Mouse (Mus musculus): ENCODE measurements around the gene Gm45021. TPM values are rescaled to one million over a fixed set of nuclear protein-coding genes. Genes with fewer than 3 reads are reported as not detected.

Gene Gm45021
- total RNA-seq (2017) = not detected in 2 replicates

DNA sequence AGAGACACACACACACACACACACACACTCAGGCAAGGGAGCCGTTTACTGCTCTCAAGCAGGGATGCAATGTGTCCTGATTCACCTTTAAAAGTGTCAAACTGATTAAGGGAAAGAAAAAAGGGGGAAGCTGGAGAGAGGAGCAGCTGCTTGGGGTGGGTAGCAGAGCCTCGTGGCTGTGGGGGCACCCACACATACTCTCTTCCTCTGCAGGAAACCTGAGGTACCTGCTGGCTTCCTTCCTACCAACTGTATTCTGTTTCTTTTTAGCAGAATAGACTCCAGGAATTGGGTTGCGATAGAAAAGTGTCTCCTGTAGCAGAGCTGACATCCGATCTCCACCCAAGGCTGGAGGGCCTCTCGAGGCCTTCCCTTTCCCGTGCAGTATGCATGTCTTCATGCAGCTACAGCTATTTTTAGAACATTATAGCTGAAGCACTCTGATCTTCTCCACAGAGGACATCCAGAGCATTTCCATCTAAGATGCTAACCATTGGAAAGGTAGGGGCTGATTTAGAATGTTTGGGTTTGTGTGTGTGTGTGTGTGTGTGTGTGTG, at the start of gene Gm45021:
Gm45021 (plus strand) TSS at position 417 of the 557 bp plus-strand sequence.
- ATAC-seq (ENCODE audit: extremely low read depth, insufficient number of reproducible peaks, low FRiP score, poor library complexity, severe bottlenecking) = no peak

DNA sequence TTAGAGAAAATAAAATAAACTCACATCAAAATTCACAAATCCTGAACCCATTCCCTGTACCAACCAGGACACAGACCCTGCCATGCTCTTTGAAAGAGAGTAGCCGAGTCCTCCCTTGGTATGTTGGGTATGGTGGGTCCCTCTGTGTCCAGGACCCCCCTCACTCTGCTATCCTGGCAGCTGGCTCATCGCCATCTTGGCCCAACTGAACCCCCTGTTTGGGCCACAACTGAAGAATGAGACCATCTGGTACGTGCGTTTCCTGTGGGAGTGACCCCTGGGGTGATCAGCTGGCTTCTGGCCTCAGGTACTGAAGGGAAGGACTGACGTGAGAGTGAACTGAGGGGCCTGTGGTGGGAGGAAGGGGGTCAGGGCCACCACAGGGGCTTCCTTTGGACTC, 49.5 kb upstream of the Gm45021 start:
- no peak for ATAC-seq (ENCODE audit: extremely low read depth, insufficient number of reproducible peaks, low FRiP score, poor library complexity, severe bottlenecking)

DNA sequence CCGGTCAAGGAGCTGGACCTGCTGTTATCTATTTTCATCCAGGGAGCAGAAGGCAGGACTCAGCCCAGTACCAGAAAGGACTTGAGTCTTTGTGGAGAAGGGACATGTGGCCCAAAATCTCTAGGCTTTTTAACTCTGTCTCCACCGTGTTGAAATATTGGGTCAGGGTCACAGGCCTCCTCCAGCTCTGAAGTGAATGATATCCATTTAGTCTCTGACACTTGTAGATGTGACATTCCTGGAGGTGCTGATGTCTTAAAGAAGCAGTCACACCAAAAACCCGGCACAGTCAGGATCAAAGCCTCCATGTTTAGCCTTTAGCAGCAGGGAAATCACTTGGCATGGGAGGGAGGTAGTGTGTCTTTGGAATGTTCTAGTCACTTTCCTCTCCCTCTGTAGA, 48.7 kb upstream of the Gm45021 start:
- no peak for ATAC-seq (ENCODE audit: extremely low read depth, insufficient number of reproducible peaks, low FRiP score, poor library complexity, severe bottlenecking)

DNA sequence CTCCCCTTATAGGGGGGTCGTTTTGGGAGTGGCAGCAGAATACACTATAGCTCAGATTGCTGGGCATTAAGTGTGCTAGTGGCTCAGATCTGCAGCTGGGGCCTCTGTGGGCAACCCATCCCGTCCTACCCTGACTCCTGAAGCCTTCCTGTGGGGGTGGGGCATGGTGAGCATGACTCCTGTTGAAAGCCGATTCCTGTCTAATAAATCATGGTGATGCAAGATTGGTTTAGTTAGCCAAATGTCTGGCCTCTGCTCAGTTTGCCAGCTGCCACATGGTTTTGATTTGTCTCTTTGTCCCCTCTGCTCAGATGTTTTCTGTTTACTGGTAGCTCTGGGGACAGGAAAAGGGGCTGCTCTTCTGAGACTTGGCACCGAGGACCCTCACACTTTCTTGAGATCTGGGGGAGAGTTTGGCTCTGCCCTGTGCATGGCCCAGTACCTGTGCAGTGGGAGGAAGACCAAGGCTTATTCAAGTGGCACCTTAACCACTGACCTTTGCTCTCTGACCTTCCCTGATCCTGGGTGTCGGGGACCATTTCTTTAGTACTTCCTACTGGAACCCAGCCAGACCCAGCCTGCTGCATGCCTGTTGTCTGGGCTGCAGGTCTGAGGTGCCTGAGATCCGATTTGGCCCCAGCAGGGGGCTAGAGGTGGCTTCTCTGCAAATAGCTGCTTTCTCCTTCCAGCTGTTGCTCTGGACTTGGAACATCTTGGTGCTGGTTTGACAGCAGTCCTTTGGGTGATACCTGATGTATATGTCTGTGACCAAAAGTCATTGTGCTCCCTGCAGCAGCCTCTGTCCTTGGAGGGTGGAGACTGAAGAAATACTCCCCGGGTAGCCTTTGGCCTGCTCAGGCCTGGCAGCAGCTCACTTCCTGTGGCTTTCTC, 47.6 kb upstream of the Gm45021 start:
- no peak for ATAC-seq (ENCODE audit: extremely low read depth, insufficient number of reproducible peaks, low FRiP score, poor library complexity, severe bottlenecking)

DNA sequence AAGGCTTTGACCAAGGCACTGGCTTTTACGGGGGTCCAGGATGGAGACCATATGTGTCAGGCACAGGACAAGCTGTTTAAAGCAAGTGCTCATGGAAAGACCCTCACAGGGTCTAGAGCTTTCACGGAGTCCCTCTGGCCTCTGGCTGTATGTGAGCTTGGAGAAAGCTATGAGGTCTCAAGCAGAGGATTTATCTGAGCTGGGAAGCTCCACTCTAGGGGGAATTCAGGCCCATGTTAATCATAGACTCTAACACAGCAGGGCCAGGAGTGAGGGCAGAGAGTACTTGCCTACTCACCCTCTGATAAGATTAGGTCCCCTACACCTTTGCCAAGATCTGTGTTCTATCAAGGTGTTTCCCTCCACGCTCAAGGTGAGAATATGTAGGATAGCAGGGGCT, 46.8 kb upstream of the Gm45021 start:
- ATAC-seq (ENCODE audit: extremely low read depth, insufficient number of reproducible peaks, low FRiP score, poor library complexity, severe bottlenecking) = no peak

DNA sequence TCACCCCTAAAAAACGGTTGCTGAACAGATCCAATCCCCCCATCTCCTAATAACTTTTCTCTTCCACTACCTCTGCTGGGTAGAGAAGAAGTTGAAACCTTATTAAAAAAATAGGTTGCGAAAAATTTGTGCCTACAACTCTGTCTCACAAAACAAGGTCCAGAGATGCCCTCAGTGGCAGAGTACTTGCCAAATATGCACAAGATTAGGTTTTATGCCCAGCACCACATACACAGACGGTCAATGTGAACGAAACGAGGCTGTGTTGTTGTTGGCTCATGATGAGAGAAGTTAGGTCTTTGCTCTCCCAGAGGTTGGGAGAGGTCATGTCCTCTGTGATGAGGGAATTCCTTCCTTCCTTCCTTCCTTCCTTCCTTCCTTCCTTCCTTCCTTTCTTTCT, 44.2 kb upstream of the Gm45021 start:
- ATAC-seq (ENCODE audit: extremely low read depth, insufficient number of reproducible peaks, low FRiP score, poor library complexity, severe bottlenecking) = no peak

DNA sequence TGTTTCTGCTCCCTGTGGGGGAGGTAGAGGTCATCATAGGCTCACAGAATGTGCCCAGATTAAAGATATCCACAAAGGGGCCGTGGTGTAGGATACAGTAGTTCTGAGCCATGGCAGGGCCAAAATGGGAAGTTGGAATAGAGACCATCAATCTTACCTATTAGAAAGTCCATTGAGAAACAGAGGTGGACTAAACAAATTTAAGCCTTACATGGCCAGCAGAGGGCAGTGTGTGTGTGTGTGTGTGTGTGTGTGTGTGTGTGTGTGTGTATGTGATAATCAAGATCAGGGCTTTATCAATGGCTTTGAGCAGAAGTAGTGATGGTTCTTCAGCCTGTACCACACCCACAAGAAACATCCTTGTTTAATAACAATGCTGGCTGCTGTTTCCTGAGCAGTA, 43.1 kb upstream of the Gm45021 start:
- ATAC-seq (ENCODE audit: extremely low read depth, insufficient number of reproducible peaks, low FRiP score, poor library complexity, severe bottlenecking) = 0 out of 2 replicates have a peak, but pooled peaks have one; percentile 21

DNA sequence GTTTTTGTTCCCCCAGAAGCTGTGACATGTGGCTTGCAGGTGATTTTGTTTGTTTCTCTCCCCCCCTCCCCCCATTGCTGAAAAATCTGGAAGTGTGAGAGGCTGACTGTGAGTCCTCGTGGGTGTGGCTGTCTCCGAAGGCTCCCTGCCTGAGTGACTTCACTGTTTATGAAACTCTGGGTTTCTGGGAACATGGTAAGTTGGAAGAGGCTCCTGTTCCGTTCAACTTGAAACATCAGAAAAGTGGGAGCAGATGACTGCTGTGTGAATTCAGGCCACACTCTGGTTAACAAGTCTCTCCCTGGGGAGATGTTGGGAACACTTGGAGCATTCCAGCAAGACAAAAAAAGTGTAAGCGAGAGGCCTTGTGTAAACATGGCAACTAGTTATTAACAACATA, 42.6 kb upstream of the Gm45021 start:
- ATAC-seq (ENCODE audit: extremely low read depth, insufficient number of reproducible peaks, low FRiP score, poor library complexity, severe bottlenecking) = no peak

DNA sequence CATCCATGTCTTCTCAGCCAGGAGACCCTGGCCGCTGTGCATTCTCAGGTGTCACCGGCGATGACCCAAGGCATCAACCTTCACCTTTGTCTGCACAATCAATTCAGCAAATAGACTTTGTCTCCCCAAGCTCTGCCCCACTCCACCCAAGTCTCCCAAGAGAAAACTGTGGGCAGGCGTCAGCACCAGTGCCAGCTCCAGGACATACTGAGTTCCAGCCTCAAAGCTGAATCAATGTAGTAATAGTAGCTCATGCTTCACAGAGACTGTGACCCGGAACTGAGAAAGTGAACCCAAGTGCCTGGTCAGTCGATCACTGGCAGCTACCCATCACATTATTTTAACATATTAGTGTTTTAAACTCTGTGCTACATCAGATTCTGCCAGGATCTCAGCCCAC, 41.1 kb upstream of the Gm45021 start:
- no peak for ATAC-seq (ENCODE audit: extremely low read depth, insufficient number of reproducible peaks, low FRiP score, poor library complexity, severe bottlenecking)

DNA sequence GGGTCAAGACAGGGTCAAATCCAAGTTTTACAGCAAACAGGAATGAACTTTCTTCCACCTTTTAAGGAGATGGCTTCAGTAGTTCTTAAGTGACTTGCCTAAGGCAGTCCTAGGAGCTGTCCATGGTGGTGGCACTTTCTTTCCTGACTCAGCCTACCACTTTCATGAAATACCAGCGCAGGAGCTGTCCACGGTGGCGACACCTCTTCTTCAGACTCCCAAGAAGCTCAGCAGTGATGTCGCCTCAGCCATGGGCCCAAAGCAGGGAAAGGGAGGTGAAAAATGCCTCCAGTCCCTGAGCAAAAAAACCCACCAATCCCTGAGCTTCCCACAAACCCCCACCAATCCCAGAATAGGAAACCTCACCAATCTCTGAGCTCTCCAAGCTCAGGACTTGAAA, 36.5 kb upstream of the Gm45021 start:
- ATAC-seq (ENCODE audit: extremely low read depth, insufficient number of reproducible peaks, low FRiP score, poor library complexity, severe bottlenecking) = no peak

DNA sequence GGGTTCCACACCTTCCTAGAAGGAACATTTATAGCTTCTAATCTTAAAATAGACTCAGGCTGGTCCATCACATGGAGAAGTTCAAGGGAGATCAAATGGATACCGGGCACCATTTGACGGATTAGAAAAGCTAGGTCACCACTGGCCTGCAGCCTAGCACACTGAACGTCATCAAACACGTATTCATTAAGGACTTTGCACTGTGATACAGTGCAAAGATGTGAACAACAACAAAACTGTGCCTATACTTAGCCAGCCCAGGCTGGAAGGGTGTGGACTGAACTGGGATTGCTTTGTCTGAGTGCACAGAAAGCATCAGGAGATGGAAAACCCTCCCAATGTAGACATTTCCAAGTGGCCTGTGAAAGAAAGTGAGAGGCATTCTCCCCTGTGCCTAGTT, 35.6 kb upstream of the Gm45021 start:
- no peak for ATAC-seq (ENCODE audit: extremely low read depth, insufficient number of reproducible peaks, low FRiP score, poor library complexity, severe bottlenecking)

DNA sequence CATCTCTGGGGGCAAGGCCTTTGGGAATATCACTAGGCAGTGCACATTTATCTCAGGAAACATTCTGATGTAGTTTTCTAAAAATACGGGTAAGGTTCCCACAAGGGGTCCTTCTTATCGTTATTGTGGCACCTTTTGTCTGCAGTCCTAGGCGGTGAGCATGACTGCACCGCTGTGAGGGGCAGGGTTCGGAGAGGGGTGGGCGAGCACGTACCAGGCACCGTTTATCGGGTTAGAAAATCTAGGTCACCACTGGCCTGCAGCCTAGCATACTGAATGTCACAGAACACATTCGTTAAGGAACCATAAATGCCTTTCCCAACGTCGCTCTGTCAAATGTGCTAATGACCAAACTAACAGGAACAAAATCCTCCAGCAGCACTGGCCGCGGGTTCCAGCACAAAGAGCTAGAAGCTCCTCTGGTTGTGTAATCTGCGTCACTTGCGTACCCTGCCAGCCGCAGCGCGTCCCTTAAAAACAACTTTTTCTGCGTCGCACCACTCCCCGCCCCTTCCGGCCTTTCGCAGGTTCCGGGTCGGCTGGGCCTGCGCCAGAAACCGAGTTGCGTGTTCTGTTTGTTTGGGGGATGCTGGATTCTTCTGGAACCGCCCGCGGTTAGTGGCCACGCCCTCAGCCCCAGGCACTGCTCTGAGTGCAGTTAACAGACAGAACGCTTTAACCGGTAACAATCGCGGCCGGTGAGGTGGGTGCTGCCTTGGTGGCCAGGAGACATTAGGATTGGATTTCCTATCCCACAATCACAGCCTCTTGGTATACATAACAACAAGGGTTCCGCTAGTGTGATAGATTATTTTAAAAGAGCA, 34.9 kb upstream of the Gm45021 start, which contains the start of gene Lrrc61:
Lrrc61 (plus strand) TSS at position 517 of the 824 bp plus-strand sequence.
- peak; percentile 95 for ATAC-seq (ENCODE audit: extremely low read depth, insufficient number of reproducible peaks, low FRiP score, poor library complexity, severe bottlenecking)

DNA sequence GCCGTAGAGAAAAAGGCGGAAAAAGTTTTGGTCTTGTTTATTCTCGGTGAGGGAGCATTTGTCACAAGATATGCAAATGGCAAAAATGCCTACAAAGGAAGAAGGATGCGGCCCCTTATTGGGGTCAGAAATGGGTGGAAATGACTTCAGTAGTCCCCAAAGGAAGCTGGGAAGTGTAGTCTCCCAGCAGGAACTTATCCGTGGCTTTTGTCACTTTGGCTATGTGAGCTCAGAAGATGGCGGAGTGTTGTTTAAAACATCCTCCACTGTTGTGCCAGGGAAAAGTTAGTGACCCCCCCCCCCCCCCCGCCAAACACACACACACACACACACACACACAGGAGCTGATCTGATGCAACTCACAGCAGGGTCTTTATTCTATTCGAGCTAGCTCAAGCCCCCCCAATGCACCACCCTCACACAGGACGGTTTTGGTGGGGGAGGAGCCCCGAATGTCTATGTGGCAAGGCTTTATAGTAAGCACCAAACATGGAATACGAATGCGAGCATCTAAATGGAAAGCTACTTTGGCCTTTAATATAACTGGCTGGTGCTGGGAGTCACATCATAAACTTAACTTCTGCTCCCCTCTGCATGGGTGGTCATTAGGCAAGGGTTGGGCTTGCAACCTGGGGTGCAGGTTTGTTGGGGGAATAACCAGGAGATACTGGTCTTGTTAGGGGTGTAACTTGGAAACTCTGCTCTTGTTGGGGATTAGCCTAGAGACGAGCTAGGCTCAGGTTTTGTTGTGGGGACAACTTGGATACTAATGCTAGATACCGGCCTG, 34.1 kb upstream of the Gm45021 start:
- no peak for ATAC-seq (ENCODE audit: extremely low read depth, insufficient number of reproducible peaks, low FRiP score, poor library complexity, severe bottlenecking)

DNA sequence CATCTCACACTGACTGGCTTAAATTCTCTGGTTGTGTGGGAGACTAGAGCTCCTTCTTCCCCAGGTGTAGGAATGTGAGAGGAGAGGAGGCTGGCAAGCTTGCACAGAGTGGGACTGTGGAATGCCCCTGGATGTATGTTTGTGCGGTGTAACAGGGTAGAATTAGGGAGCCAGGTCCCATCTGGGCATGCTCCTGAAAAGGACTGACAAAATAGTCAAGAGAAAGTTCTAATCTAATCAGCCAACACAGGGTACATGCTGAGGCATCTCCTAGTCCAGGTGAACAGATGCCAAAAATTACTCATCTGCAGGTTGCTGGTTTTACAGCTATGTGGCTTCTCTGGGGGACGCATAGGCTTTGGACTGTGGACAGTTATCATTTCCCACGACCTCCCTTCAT, 33.5 kb upstream of the Gm45021 start:
- ATAC-seq (ENCODE audit: extremely low read depth, insufficient number of reproducible peaks, low FRiP score, poor library complexity, severe bottlenecking) = no peak

DNA sequence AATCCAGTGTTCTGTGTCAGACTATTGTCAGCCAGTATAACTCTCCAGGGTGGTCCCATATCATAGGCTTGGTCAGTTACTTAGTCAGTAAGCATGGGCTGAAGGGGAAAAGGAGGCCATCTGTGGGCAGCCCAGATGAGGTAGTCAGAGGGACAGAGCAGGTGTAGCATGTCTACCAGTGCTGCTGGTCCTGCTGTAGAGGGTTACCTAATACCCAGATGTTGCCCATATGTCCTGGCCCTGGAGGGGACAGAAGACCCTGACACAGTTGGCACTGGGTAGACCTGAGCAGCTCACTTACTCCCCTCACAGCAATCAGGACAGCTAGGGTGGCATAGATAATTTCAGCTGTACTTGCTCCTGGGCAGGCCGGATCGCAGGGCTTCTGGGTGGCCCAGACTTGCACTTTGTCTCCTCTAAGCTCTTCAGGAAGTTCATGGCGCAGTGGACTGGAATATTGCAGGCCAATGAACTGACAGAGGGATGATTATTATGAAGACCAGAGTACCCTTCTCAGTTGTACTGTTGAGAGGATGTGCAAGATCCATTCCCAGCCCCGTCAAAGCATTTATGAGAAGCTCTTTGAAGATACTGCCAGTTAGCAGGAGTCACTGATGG, 23.6 kb upstream of the Gm45021 start:
- no peak for ATAC-seq (ENCODE audit: extremely low read depth, insufficient number of reproducible peaks, low FRiP score, poor library complexity, severe bottlenecking)

DNA sequence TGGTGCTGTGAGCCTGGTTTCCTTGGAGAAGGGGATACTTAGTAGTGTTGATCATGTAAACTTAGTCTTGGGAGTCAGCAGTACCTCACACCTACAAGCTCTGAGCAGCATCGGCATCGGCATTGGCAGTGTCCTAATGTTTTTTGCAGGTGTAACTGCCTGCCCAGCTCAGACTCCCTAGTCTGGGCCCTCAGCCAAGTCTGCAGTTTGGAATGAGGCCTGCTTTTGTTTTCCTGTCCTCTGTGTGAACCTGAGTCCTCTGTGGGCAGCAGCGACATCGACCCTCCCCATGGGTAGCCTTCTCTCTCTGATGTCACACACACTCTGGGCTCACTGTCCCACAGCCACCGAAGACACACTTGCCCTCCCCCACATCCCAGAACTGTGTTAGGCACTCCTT, 23.1 kb upstream of the Gm45021 start:
- no peak for ATAC-seq (ENCODE audit: extremely low read depth, insufficient number of reproducible peaks, low FRiP score, poor library complexity, severe bottlenecking)

DNA sequence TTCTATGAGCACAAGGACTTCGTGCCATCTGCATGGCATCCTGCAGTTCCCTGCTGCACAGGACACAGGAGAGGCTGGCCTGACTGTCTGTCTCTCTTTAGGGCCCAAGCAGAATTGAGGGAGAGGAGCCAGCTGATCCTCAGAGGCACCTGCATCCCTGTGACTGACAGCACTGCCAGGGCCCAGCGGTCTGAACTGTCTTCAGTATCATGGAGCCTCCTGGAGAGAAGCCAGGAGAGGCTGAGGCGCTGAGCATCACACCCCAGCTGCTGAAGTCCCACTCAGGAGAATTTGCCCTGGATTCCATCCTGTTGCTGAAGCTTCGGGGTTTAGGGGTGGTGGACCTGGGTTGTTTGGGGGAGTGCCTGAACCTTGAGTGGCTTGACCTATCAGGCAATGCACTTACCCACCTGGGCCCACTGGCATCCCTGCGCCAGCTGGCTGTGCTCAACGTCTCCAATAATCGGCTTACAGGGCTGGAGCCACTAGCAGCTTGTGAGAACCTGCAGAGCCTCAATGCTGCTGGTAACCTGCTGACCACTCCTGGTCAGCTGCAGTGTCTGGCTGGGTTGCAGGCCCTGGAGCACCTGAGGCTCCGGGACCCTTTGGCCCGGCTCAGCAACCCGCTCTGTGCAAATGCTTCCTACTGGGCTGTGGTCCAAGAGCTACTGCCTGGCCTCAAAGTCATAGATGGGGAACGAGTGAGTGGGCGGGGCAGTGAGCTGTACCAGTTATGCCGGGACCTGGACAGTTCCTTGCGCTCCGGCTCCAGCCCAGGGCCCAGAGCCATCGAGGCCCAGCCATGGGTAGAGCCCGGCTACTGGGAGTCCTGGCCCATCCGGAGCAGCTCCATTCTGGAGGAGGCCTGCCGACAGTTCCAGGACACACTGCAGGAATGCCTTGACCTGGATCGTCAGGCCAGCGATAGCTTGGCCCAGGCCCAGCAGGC, 21.1 kb upstream of the Gm45021 start:
- ATAC-seq (ENCODE audit: extremely low read depth, insufficient number of reproducible peaks, low FRiP score, poor library complexity, severe bottlenecking) = no peak
